Mouse (Mus musculus) liver, embryonic 14.5 days (tissue): ENCODE results near the gene Prcd.

Source experiments
- CTCF ChIP-seq: IDR thresholded peaks from 2 replicates; pipeline ENCODE4 v1.5.1; 2016; ENCODE audit warnings: antibody characterized with exemption, low read depth, control low read depth
- EP300 ChIP-seq: IDR thresholded peaks from 2 replicates; pipeline ENCODE4 v1.6.1; 2016; ENCODE audit warnings: antibody characterized with exemption, low read depth

- TF ChIP-seq CTCF (no peak), EP300 (no peak)
Measured at GRCm38 (mm10) chr11:116701377-116701841, 48.1 kb downstream of the Prcd start.
